Mouse (Mus musculus): ENCODE results near the gene Rtn3.
A peak's percentile ranks its signal among the peaks of the same experiment; 100 is the strongest.
"Not testable (repeated sequence)": the region's sequence is repeated elsewhere in the genome, so short reads cannot be mapped to it uniquely, and the experiment has no call there.

Gene Rtn3

GRCm38 (mm10) chr19:7482599-7483511 lies at the start of gene Rtn3:
Rtn3 (minus strand) TSS chr19:7483281.
- DNase-seq (ENCODE audit: low read depth, low spot score) = peak; percentile 98

- DNase-seq (ENCODE audit: low read depth, low spot score) = no peak
These were observed 48.8 kb upstream of the Rtn3 start for GRCm38 (mm10) chr19:7531906-7532305.

GRCm38 (mm10) chr19:7528639-7529428 lies 45.8 kb upstream of the Rtn3 start:
- DNase-seq (ENCODE audit: low read depth, low spot score) = peak; percentile 61

- DNase-seq (ENCODE audit: low read depth, low spot score) = no peak
These were observed 41.8 kb upstream of the Rtn3 start for GRCm38 (mm10) chr19:7524879-7525278.

GRCm38 (mm10) chr19:7523781-7524180 lies 40.7 kb upstream of the Rtn3 start:
- DNase-seq (ENCODE audit: low read depth, low spot score) = no peak

- DNase-seq (ENCODE audit: low read depth, low spot score) = peak; percentile 50
These were observed 40.2 kb upstream of the Rtn3 start for GRCm38 (mm10) chr19:7523292-7523691.

GRCm38 (mm10) chr19:7522856-7523255 lies 39.8 kb upstream of the Rtn3 start:
- DNase-seq (ENCODE audit: low read depth, low spot score) = no peak

- no peak for DNase-seq (ENCODE audit: low read depth, low spot score)
These were observed 38.5 kb upstream of the Rtn3 start for GRCm38 (mm10) chr19:7521619-7522018.

GRCm38 (mm10) chr19:7516437-7516836 lies 33.4 kb upstream of the Rtn3 start:
- DNase-seq (ENCODE audit: low read depth, low spot score) = no peak

GRCm38 (mm10) chr19:7508026-7508425 lies 24.9 kb upstream of the Rtn3 start:
- peak; percentile 42 for DNase-seq (ENCODE audit: low read depth, low spot score)

GRCm38 (mm10) chr19:7506321-7506720 lies 23.2 kb upstream of the Rtn3 start:
- no peak for DNase-seq (ENCODE audit: low read depth, low spot score)

GRCm38 (mm10) chr19:7502432-7502831 lies 19.4 kb upstream of the Rtn3 start:
- DNase-seq (ENCODE audit: low read depth, low spot score) = no peak

- DNase-seq (ENCODE audit: low read depth, low spot score) = no peak
These were observed 17.6 kb upstream of the Rtn3 start for GRCm38 (mm10) chr19:7500701-7501100.

GRCm38 (mm10) chr19:7498816-7499215 lies 15.7 kb upstream of the Rtn3 start:
- DNase-seq (ENCODE audit: low read depth, low spot score) = no peak

GRCm38 (mm10) chr19:7496070-7496469 lies 13.0 kb upstream of the Rtn3 start:
- not testable (repeated sequence) for DNase-seq (ENCODE audit: low read depth, low spot score)

GRCm38 (mm10) chr19:7495221-7496038 lies 12.3 kb upstream of the Rtn3 start:
- DNase-seq (ENCODE audit: low read depth, low spot score) = no peak

GRCm38 (mm10) chr19:7494187-7495015 lies 11.3 kb upstream of the Rtn3 start:
- peak; percentile 97 for DNase-seq (ENCODE audit: low read depth, low spot score)

- peak; percentile 58 for DNase-seq (ENCODE audit: low read depth, low spot score)
These were observed 10.5 kb upstream of the Rtn3 start, which contains the start of gene Atl3 for GRCm38 (mm10) chr19:7493352-7494186. Atl3 (plus strand) TSS chr19:7494040.

- no peak for DNase-seq (ENCODE audit: low read depth, low spot score)
These were observed 9.6 kb upstream of the Rtn3 start for GRCm38 (mm10) chr19:7492682-7493081.

GRCm38 (mm10) chr19:7491960-7492359 lies 8.9 kb upstream of the Rtn3 start:
- no peak for DNase-seq (ENCODE audit: low read depth, low spot score)
